In the genomic region with DNA sequence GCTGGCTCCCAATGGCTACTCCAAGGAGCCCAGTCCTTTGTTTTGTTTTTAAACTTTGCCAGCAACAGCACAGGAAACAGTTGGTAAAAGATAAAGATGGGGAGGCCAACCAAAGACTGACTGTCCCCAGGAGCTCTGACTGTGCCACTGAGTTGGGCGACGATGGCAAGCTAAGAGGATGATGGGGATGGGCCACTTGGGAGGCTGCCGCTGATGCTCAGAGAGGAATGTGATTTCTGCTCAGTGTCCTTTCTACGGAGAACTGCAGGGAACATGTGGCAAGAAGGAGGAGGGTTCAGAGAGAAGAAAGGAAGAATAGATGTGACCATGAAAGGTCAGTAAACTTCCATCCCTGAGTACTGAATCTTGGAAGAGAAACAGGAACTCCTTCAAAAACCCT, we compare ENCODE assay signal across 28 mouse cellular contexts. TPM values are rescaled to one million over a fixed set of nuclear protein-coding genes. Genes with fewer than 3 reads are reported as not detected.
DNase-seq lines count a peak whose midpoint lies in the region; ATAC-seq lines count a peak whose summit lies in the region.
"Had no signal": no experiment of that assay in that cellular context is flagged by ENCODE, and none has a peak within 500 bp of the region (broad histone marks: within the 10 kb centered on the region; RNA-seq: fewer than 3 reads in every experiment).

No protein-coding gene starts in this region.

- no peak for ATAC-seq in heart, embryonic 11.5 days (replicated peaks; ENCODE audit: insufficient number of reproducible peaks, low FRiP score, low TSS enrichment)
- ATAC-seq in intestine, embryonic 14.5 days (replicated peaks; ENCODE audit: low FRiP score, low TSS enrichment, low read depth) = no peak
- ATAC-seq in intestine, embryonic 16.5 days = no peak
- ATAC-seq: activated CD4-positive, CD25-positive, alpha-beta regulatory T cell, adult 4 months; CD4-positive, CD25-positive, alpha-beta regulatory T cell, adult 4 months; forebrain, embryonic 14.5 days; forebrain, embryonic 16.5 days; Patski had no signal

- DNase-seq in heart, adult 11 months = peak; percentile 66
- peak; percentile 13 for DNase-seq in intestine, embryonic 14.5 days (ENCODE audit: low spot score)
- DNase-seq in embryonic facial prominence, embryonic 10.5 days (ENCODE audit: low spot score) = peak; percentile 5
- DNase-seq: adrenal gland, adult 8-10 months; adrenal gland, postnatal 14 days; adrenal gland, postnatal 36 days; B cell, adult 2 months; cerebellum, adult 11-12 months; cerebellum, adult 2 months; cerebellum, adult 9-10 months; cerebellum, postnatal 10 days; cerebellum, postnatal 25 days had no signal

- H3K27me3 ChIP-seq in heart, embryonic 11.5 days (ENCODE audit: control insufficient read depth, insufficient read depth, low read length) = no peaks in the 10 kb centered on the region
- no peaks in the 10 kb centered on the region for H3K27me3 ChIP-seq in intestine, embryonic 14.5 days (replicated peaks; ENCODE audit: control insufficient read depth, insufficient read depth, low read length)
- no peaks in the 10 kb centered on the region for H3K27me3 ChIP-seq in intestine, embryonic 16.5 days (replicated peaks; ENCODE audit: control insufficient read depth, insufficient read depth, low read length)
- H3K27me3 ChIP-seq in embryonic facial prominence, embryonic 10.5 days (replicated peaks; ENCODE audit: low read depth, poor library complexity, severe bottlenecking) = no peaks in the 10 kb centered on the region
- H3K27me3 ChIP-seq: CH12.LX; embryonic facial prominence, embryonic 13.5 days; embryonic facial prominence, embryonic 15.5 days; forebrain, embryonic 12.5 days had no signal

- no peaks in the 10 kb centered on the region for H3K36me3 ChIP-seq in heart, embryonic 11.5 days (ENCODE audit: control insufficient read depth, insufficient read depth, low read length)
- no peaks in the 10 kb centered on the region for H3K36me3 ChIP-seq in intestine, embryonic 14.5 days (ENCODE audit: control insufficient read depth, insufficient read depth, low read length)
- H3K36me3 ChIP-seq in intestine, embryonic 16.5 days (ENCODE audit: control insufficient read depth, insufficient read depth, low read length) = no peaks in the 10 kb centered on the region
- H3K36me3 ChIP-seq in embryonic facial prominence, embryonic 10.5 days (replicated peaks) = no peaks in the 10 kb centered on the region
- H3K36me3 ChIP-seq: embryonic facial prominence, embryonic 13.5 days; embryonic facial prominence, embryonic 15.5 days; forebrain, embryonic 10.5 days; forebrain, embryonic 12.5 days; G1E had no signal

- H3K9ac ChIP-seq in heart, embryonic 11.5 days (ENCODE audit: low read depth, low read length) = no peak overlapping the region
- no peak overlapping the region for H3K9ac ChIP-seq in intestine, embryonic 14.5 days (ENCODE audit: low read length)
- no peak overlapping the region for H3K9ac ChIP-seq in intestine, embryonic 16.5 days (ENCODE audit: low read depth, low read length)
- H3K9ac ChIP-seq: embryonic facial prominence, embryonic 13.5 days; embryonic facial prominence, embryonic 15.5 days; forebrain, embryonic 12.5 days had no signal

- H3K9me3 ChIP-seq in heart, embryonic 11.5 days (replicated peaks; ENCODE audit: control insufficient read depth, low read length) = no peaks in the 10 kb centered on the region
- no peaks in the 10 kb centered on the region for H3K9me3 ChIP-seq in intestine, embryonic 14.5 days (ENCODE audit: control insufficient read depth, low read length)
- no peaks in the 10 kb centered on the region for H3K9me3 ChIP-seq in intestine, embryonic 16.5 days (ENCODE audit: control insufficient read depth, low read length)
- no peaks in the 10 kb centered on the region for H3K9me3 ChIP-seq in embryonic facial prominence, embryonic 10.5 days
- H3K9me3 ChIP-seq: embryonic facial prominence, embryonic 13.5 days; embryonic facial prominence, embryonic 15.5 days; forebrain, embryonic 10.5 days; forebrain, embryonic 12.5 days had no signal

- no peak overlapping the region for H3K27ac ChIP-seq in heart, embryonic 11.5 days (ENCODE audit: low read depth, low read length)
- H3K27ac ChIP-seq in intestine, embryonic 14.5 days (ENCODE audit: low read depth) = no peak overlapping the region
- no peak overlapping the region for H3K27ac ChIP-seq in intestine, embryonic 16.5 days (ENCODE audit: low read length)
- H3K27ac ChIP-seq in embryonic facial prominence, embryonic 10.5 days (replicated peaks) = no peak overlapping the region
- H3K27ac ChIP-seq: embryonic facial prominence, embryonic 13.5 days; embryonic facial prominence, embryonic 15.5 days; forebrain, embryonic 10.5 days; forebrain, embryonic 12.5 days had no signal

- no peak overlapping the region for H3K4me3 ChIP-seq in heart, embryonic 11.5 days (ENCODE audit: low read depth, low read length)
- H3K4me3 ChIP-seq in intestine, embryonic 14.5 days (ENCODE audit: low read depth, low read length) = no peak overlapping the region
- H3K4me3 ChIP-seq in intestine, embryonic 16.5 days (ENCODE audit: low read length) = no peak overlapping the region
- no peak overlapping the region for H3K4me3 ChIP-seq in embryonic facial prominence, embryonic 10.5 days
- H3K4me3 ChIP-seq: embryonic facial prominence, embryonic 13.5 days; embryonic facial prominence, embryonic 15.5 days; erythroblast, embryonic 14.5 days; forebrain, embryonic 10.5 days; forebrain, embryonic 12.5 days had no signal

- no peaks in the 10 kb centered on the region for H3K4me1 ChIP-seq in heart, embryonic 11.5 days (ENCODE audit: control insufficient read depth, insufficient read depth, low read length)
- no peaks in the 10 kb centered on the region for H3K4me1 ChIP-seq in intestine, embryonic 14.5 days (replicated peaks; ENCODE audit: control insufficient read depth, insufficient read depth, low read length)
- H3K4me1 ChIP-seq in intestine, embryonic 16.5 days (ENCODE audit: control insufficient read depth, insufficient read depth, low read length) = no peaks in the 10 kb centered on the region
- H3K4me1 ChIP-seq in embryonic facial prominence, embryonic 10.5 days = no peaks in the 10 kb centered on the region
- H3K4me1 ChIP-seq: embryonic facial prominence, embryonic 13.5 days; embryonic facial prominence, embryonic 15.5 days; forebrain, embryonic 10.5 days; forebrain, embryonic 12.5 days had no signal

- H3K4me2 ChIP-seq in heart, embryonic 11.5 days = no peak overlapping the region
- no peak overlapping the region for H3K4me2 ChIP-seq in intestine, embryonic 14.5 days (ENCODE audit: low read length)
- no peak overlapping the region for H3K4me2 ChIP-seq in intestine, embryonic 16.5 days (ENCODE audit: low read depth, low read length)
- H3K4me2 ChIP-seq: embryonic facial prominence, embryonic 13.5 days; embryonic facial prominence, embryonic 15.5 days; forebrain, embryonic 12.5 days had no signal

- 74% methylated on average over 4 of the region's 4 CpGs for WGBS in heart, embryonic 11.5 days (ENCODE audit: insufficient replicate concordance)
- 81% methylated on average over 4 of the region's 4 CpGs for WGBS in intestine, embryonic 14.5 days
- WGBS in intestine, embryonic 16.5 days = 86% methylated on average over 4 of the region's 4 CpGs
- 89% methylated on average over 4 of the region's 4 CpGs for WGBS in embryonic facial prominence, embryonic 10.5 days

RNA-seq across cellular contexts. Expression of gene Tmem247, which starts 22.0 kb away (rescaled TPM):
- not detected in 2 replicates for polyA plus RNA-seq in heart, embryonic 11.5 days (2014; fragmentation: Nextera tagmentation; extraction: Ambion mirVana)
- not detected in 2 replicates for polyA plus RNA-seq in intestine, embryonic 14.5 days (2014; fragmentation: Nextera tagmentation; extraction: Ambion mirVana)
- not detected in 2 replicates for polyA plus RNA-seq in intestine, embryonic 16.5 days (2015; fragmentation: Nextera tagmentation; extraction: Ambion mirVana)
- polyA plus RNA-seq in embryonic facial prominence, embryonic 10.5 days (2016; fragmentation: Nextera tagmentation; extraction: Ambion mirVana) = not detected in 2 replicates
- polyA plus RNA-seq: activated CD4-positive, CD25-positive, alpha-beta regulatory T cell, adult 4 months; CD4-positive, CD25-positive, alpha-beta regulatory T cell, adult 4 months; cerebellum, adult 2 months; cortical plate, adult 2 months; embryonic facial prominence, embryonic 11.5 days; embryonic facial prominence, embryonic 13.5 days; embryonic facial prominence, embryonic 15.5 days; erythroblast, embryonic 14.5 days; forebrain, embryonic 10.5 days; forebrain, embryonic 12.5 days; forebrain, embryonic 14.5 days; forebrain, embryonic 16.5 days; G1E; Patski had no signal

RNA-seq across cellular contexts. Expression of gene Atp6v1e2, which starts 52.5 kb away (rescaled TPM):
- polyA plus RNA-seq in heart, embryonic 11.5 days (2014; fragmentation: Nextera tagmentation; extraction: Ambion mirVana) = not detected in 2 replicates
- not detected in 2 replicates for polyA plus RNA-seq in intestine, embryonic 14.5 days (2014; fragmentation: Nextera tagmentation; extraction: Ambion mirVana)
- polyA plus RNA-seq in intestine, embryonic 16.5 days (2015; fragmentation: Nextera tagmentation; extraction: Ambion mirVana) = 0.13 TPM in 1 of 2 replicates, not detected in the other
- not detected in 2 replicates for polyA plus RNA-seq in embryonic facial prominence, embryonic 10.5 days (2016; fragmentation: Nextera tagmentation; extraction: Ambion mirVana)
- polyA plus RNA-seq: activated CD4-positive, CD25-positive, alpha-beta regulatory T cell, adult 4 months; CD4-positive, CD25-positive, alpha-beta regulatory T cell, adult 4 months; cerebellum, adult 2 months; cortical plate, adult 2 months; embryonic facial prominence, embryonic 11.5 days; embryonic facial prominence, embryonic 13.5 days; embryonic facial prominence, embryonic 15.5 days; erythroblast, embryonic 14.5 days; forebrain, embryonic 10.5 days; forebrain, embryonic 12.5 days; forebrain, embryonic 14.5 days; forebrain, embryonic 16.5 days; G1E; Patski had no signal

Comparison
In these comparisons a context has a peak if more than half of its experiments do, and no peak if none do; other contexts are left out.
1. DNase-seq: peak in every context shown above with its lines; median percentile 66 in heart, adult 11 months; 13 in intestine, embryonic 14.5 days; 5 in embryonic facial prominence, embryonic 10.5 days.